Mouse (Mus musculus): ENCODE results near the gene Mdfic.
"Not testable (repeated sequence)": the region's sequence is repeated elsewhere in the genome, so short reads cannot be mapped to it uniquely, and the experiment has no call there.

Mdfic gene

GRCm38 (mm10) chr6:15720461-15720817 lies at the start of gene Mdfic:
Gene Mdfic (plus strand): TSS chr6:15720661.
- peak; percentile 62 for DNase-seq

GRCm38 (mm10) chr6:15671364-15671763 lies 49.1 kb upstream of the Mdfic start:
- no peak for DNase-seq

- no peak for DNase-seq
Measured at GRCm38 (mm10) chr6:15710080-15710479, 10.4 kb upstream of the Mdfic start.

- DNase-seq, result no peak
Measured at GRCm38 (mm10) chr6:15710706-15711105, 9.8 kb upstream of the Mdfic start.

GRCm38 (mm10) chr6:15712860-15713385 lies 7.5 kb upstream of the Mdfic start:
- DNase-seq, result no peak

GRCm38 (mm10) chr6:15714036-15714435 lies 6.4 kb upstream of the Mdfic start:
- not testable (repeated sequence) for DNase-seq

GRCm38 (mm10) chr6:15714996-15715844 lies 5.2 kb upstream of the Mdfic start:
- no peak for DNase-seq

GRCm38 (mm10) chr6:15719919-15720318 lies 542 bp upstream of the Mdfic start:
- no peak for DNase-seq

- peak; percentile 68 for DNase-seq
Measured at GRCm38 (mm10) chr6:15720818-15721715, 606 bp downstream of the Mdfic start.

- DNase-seq, result no peak
Measured at GRCm38 (mm10) chr6:15721716-15722031, 1.2 kb downstream of the Mdfic start.

GRCm38 (mm10) chr6:15722631-15723030 lies 2.2 kb downstream of the Mdfic start:
- DNase-seq, result not testable (repeated sequence)

GRCm38 (mm10) chr6:15724304-15724703 lies 3.8 kb downstream of the Mdfic start:
- DNase-seq, result no peak

GRCm38 (mm10) chr6:15726422-15726821 lies 6.0 kb downstream of the Mdfic start:
- no peak for DNase-seq

- no peak for DNase-seq
Measured at GRCm38 (mm10) chr6:15727681-15728410, 7.4 kb downstream of the Mdfic start.

- no peak for DNase-seq
Measured at GRCm38 (mm10) chr6:15728844-15729577, 8.6 kb downstream of the Mdfic start.

GRCm38 (mm10) chr6:15730258-15730657 lies 9.8 kb downstream of the Mdfic start:
- DNase-seq, result no peak

- no peak for DNase-seq
Measured at GRCm38 (mm10) chr6:15730666-15731065, 10.2 kb downstream of the Mdfic start.

- DNase-seq, result no peak
Measured at GRCm38 (mm10) chr6:15731452-15731851, 11.0 kb downstream of the Mdfic start.

- no peak for DNase-seq
Measured at GRCm38 (mm10) chr6:15737312-15737911, 17.0 kb downstream of the Mdfic start.

- DNase-seq, result no peak
Measured at GRCm38 (mm10) chr6:15738331-15738943, 18.0 kb downstream of the Mdfic start.

- DNase-seq, result no peak
Measured at GRCm38 (mm10) chr6:15739132-15739531, 18.7 kb downstream of the Mdfic start.
